Mouse (Mus musculus) embryonic fibroblast, embryonic 13.5 days (primary cell): ENCODE results near the gene Rad9a.

ENCODE experiments used
- CTCF ChIP-seq: IDR thresholded peaks from 2 replicates; pipeline ENCODE4 v1.5.1; 2011; ENCODE audit warnings: mild to moderate bottlenecking, control low read depth, low read length, moderate library complexity, borderline replicate concordance; ENCODE audit not compliant: insufficient read depth
- POLR2A ChIP-seq: IDR thresholded peaks from 2 replicates; pipeline ENCODE4 v1.6.1; 2011; ENCODE audit warnings: low read depth, mild to moderate bottlenecking, control low read depth, low read length, moderate library complexity

DNA sequence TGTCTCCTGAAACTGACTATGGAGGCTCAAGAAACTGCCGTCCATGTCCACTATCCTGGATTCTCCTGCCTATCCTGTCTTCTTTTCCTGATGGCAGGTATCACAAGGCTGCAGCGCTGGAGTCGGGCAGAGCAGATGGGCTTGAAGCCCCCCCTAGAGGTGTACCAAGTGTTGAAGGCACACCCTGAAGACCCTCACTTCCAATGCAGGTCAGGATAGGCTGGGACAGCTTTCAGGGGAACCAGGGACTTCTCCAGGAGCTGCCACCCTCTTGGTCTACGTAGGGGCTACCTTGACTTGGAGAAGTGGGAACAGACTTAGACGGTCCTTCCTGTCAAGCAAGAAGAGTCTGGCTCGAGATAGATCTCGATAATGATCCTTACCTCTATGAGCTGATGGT, 31.2 kb upstream of the Rad9a start:
- no peak for TF ChIP-seq CTCF
- no peak; the same call in 1 of the 2 replicates for TF ChIP-seq POLR2A
